Mouse (Mus musculus) liver, embryonic 11.5 days (tissue): Measurements from ENCODE around the gene Clip2. TPM values are rescaled to one million over a fixed set of nuclear protein-coding genes. Genes with fewer than 3 reads are reported as not detected.

Experiments
- ATAC-seq: fragments of 200-750 bp; cut with Nextera tagmentation; replicated peaks from 2 replicates; pipeline ENCODE4 v1.8.0; 2017; ENCODE audit warnings: moderate number of reproducible peaks, mild to moderate bottlenecking, moderate TSS enrichment, moderate library complexity; ENCODE audit not compliant: low FRiP score
- DNase-seq: peaks from one replicate; pipeline ENCODE4 v3.0.0-alpha.2; 2017; ENCODE audit warnings: low spot score
- H3K27ac ChIP-seq: fragments of 300-500 bp; sonication (generic); 2 replicates; pipeline ENCODE4 v1.5.1; 2014; ENCODE audit warnings: mild to moderate bottlenecking, low read depth, low read length, control low read depth
- H3K27me3 ChIP-seq: fragments of 300-500 bp; sonication (generic); replicated peaks from 2 replicates; pipeline ENCODE4 v1.6.1; 2014; ENCODE audit warnings: low read length, mixed read lengths; ENCODE audit not compliant: control insufficient read depth, insufficient read depth
- H3K36me3 ChIP-seq: fragments of 300-500 bp; sonication (generic); 2 replicates; pipeline ENCODE4 v1.6.1; 2014; ENCODE audit warnings: mild to moderate bottlenecking, low read length, moderate library complexity, mixed read lengths; ENCODE audit not compliant: control insufficient read depth, insufficient read depth
- H3K4me1 ChIP-seq: fragments of 300-500 bp; sonication (generic); replicated peaks from 2 replicates; pipeline ENCODE4 v1.6.1; 2014; ENCODE audit warnings: low read length, mixed read lengths; ENCODE audit not compliant: control insufficient read depth, insufficient read depth
- H3K4me2 ChIP-seq: fragments of 300-500 bp; sonication (generic); 2 replicates; pipeline ENCODE4 v1.6.1; 2014; ENCODE audit warnings: mild to moderate bottlenecking, control low read depth, moderate library complexity
- H3K4me3 ChIP-seq: fragments of 300-500 bp; sonication (generic); 2 replicates; pipeline ENCODE4 v1.5.1; 2014; ENCODE audit warnings: low read depth, low read length, control low read depth
- H3K9ac ChIP-seq: fragments of 300-500 bp; sonication (generic); 2 replicates; pipeline ENCODE4 v1.6.1; 2014; ENCODE audit warnings: low read depth, low read length, control low read depth
- H3K9me3 ChIP-seq: fragments of 300-500 bp; sonication (generic); 2 replicates; pipeline ENCODE4 v1.6.1; 2016; ENCODE audit warnings: low read length, inconsistent platforms, mixed read lengths; ENCODE audit not compliant: control insufficient read depth
- WGBS: fragments of 180-500 bp; shearing (Covaris S2); extraction: QIAGEN DNeasy Blood & Tissue Kit; methylation state at CpG from one replicate; pipeline ENCODE4 v1.1.7; 2014; 5-methylcytosine and 5-hydroxymethylcytosine counted together
- microRNA-seq: library from miRNA; unstranded; fragments of <30 nt; microRNA quantifications from one replicate; pipeline ENCODE4, GENCODE M21; 2017; ENCODE audit warnings: borderline number of aligned reads
- polyA plus RNA-seq: library from polyadenylated mRNA; unstranded; fragments of >200 nt; fragmentation: Nextera tagmentation; extraction: Ambion mirVana; gene quantifications from 2 replicates; pipeline ENCODE4 v1.2.1, GENCODE M21; 2014

The Clip2 gene
- polyA plus RNA-seq, 1 experiment from 2014 or later = 1.7 TPM

GRCm38 (mm10) chr5:134439481-134439880 lies 112.8 kb downstream of the Clip2 start:
- WGBS = 92% methylated on average over 7 of the region's 7 CpGs
- no peak for ATAC-seq
- no peak overlapping the region for H3K4me2 ChIP-seq
- H3K27me3 ChIP-seq = no peaks in the 10 kb centered on the region
- no peak overlapping the region for H3K4me3 ChIP-seq
- H3K36me3 ChIP-seq = peaks cover 8% of the 10 kb centered on the region; the same call in 1 of the 2 replicates
- H3K9me3 ChIP-seq = peaks cover 2% of the 10 kb centered on the region; the same call in 1 of the 2 replicates
- H3K27ac ChIP-seq = no peak overlapping the region
- H3K9ac ChIP-seq = no peak overlapping the region
- no peak for DNase-seq
- H3K4me1 ChIP-seq = peaks cover 4% of the 10 kb centered on the region; the same call in 1 of the 2 replicates

Small RNA genes lying within 50 kb of the gene (microRNA-seq; reads per million reads assigned to microRNA genes)
- gene Gm26340 = not detected
- gene Mir7228 = not detected

Other genes starting within 250 kb of the Clip2 start
- 108 and 115 TPM in 2 replicates for gene Gtf2i, start 237.7 kb downstream of the Clip2 start, polyA plus RNA-seq
- gene Gtf2ird1, start 95.7 kb downstream of the Clip2 start, polyA plus RNA-seq = 46.7 and 51.8 TPM in 2 replicates
- gene Syna, start 7.7 kb upstream of the Clip2 start, polyA plus RNA-seq = not detected in 2 replicates
- gene Rfc2, start 28.9 kb upstream of the Clip2 start, polyA plus RNA-seq = 363 and 374 TPM in 2 replicates
- gene Lat2, start 62.6 kb upstream of the Clip2 start, polyA plus RNA-seq = 2.0 and 2.1 TPM in 2 replicates
- gene Eif4h, start 87.1 kb upstream of the Clip2 start, polyA plus RNA-seq = 401 and 428 TPM in 2 replicates
- 1.7 and 1.8 TPM in 2 replicates for gene Limk1, start 136.2 kb upstream of the Clip2 start, polyA plus RNA-seq
- gene Eln, start 194.9 kb upstream of the Clip2 start, polyA plus RNA-seq = 3.5 and 4.4 TPM in 2 replicates